In the genomic region with DNA sequence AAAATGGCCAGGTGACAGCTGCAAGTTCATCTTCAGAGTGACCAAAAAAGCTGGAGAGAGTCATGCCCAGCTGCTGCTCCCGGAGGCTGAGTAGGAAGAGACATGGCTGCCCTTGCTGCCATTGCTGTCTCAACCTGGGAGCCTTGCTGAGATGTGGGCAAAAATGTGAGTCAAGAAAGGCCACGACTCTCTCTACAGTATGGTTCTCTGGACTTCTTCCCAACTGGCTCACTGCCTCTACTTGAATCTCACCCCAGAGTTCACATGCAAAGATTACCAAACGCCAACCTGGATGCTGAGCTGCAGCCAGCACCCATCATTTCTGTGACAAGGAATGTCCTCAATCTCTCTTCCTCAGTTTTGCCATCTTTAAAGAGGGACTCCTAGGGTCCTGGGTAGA, we compare ENCODE assay signal across 21 mouse cellular contexts. TPM values are rescaled to one million over a fixed set of nuclear protein-coding genes. Genes with fewer than 3 reads are reported as not detected.
A peak's percentile ranks its signal among the peaks of the same experiment; 100 is the strongest.
DNase-seq lines count a peak whose midpoint lies in the region; ATAC-seq and TF ChIP-seq lines count a peak whose summit lies in the region.
"Had no signal": no experiment of that assay in that cellular context is flagged by ENCODE, and none has a peak within 500 bp of the region (broad histone marks: within the 10 kb centered on the region; RNA-seq: fewer than 3 reads in every experiment).

No protein-coding gene starts in this region.

- TF ChIP-seq EP300 in heart, postnatal 0 days (IDR thresholded peaks at IDR 0.05; ENCODE audit: low read depth), result no peak

- no peak for TF ChIP-seq CTCF in gastrocnemius, adult 2 months (IDR thresholded peaks at IDR 0.05)
- no peak for TF ChIP-seq CTCF in layer of hippocampus, adult 2 months (conservative IDR thresholded peaks at IDR 0.05)
- TF ChIP-seq CTCF in heart, postnatal 0 days (IDR thresholded peaks at IDR 0.05; ENCODE audit: low read depth), result no peak

- no peak overlapping the region for H3K4me3 ChIP-seq in gastrocnemius, adult 2 months
- no peak overlapping the region for H3K4me3 ChIP-seq in layer of hippocampus, adult 2 months
- H3K4me3 ChIP-seq in heart, postnatal 0 days (ENCODE audit: low read depth, low read length), result no peak overlapping the region
- H3K4me3 ChIP-seq in forebrain, embryonic 15.5 days, result no peak overlapping the region
- H3K4me3 ChIP-seq: embryonic facial prominence, embryonic 12.5 days; hindbrain, embryonic 13.5 days had no signal

- H3K27me3 ChIP-seq in heart, postnatal 0 days (ENCODE audit: control insufficient read depth, insufficient read depth, low read length), result no peaks in the 10 kb centered on the region
- H3K27me3 ChIP-seq in forebrain, embryonic 15.5 days, result no peaks in the 10 kb centered on the region
- H3K27me3 ChIP-seq: embryonic facial prominence, embryonic 12.5 days; hindbrain, embryonic 13.5 days had no signal

- no peak for ATAC-seq in heart, postnatal 0 days (ENCODE audit: insufficient read depth, low read depth)
- ATAC-seq in forebrain, embryonic 15.5 days (replicated peaks), result no peak
- ATAC-seq: intestine, embryonic 16.5 days had no signal

- no peaks in the 10 kb centered on the region for H3K9me3 ChIP-seq in heart, postnatal 0 days (replicated peaks; ENCODE audit: control insufficient read depth, low read length)
- H3K9me3 ChIP-seq in forebrain, embryonic 15.5 days, result no peaks in the 10 kb centered on the region
- H3K9me3 ChIP-seq: embryonic facial prominence, embryonic 12.5 days; G1E; hindbrain, embryonic 13.5 days had no signal

- intact Hi-C loops in gastrocnemius, adult 2 months (cut with DNase I), result loop anchor here (10.0 kb wide), 1 partner anchor 949 kb away; a partner anchor contains a TSS
- intact Hi-C loops in gastrocnemius, postnatal 14 days (cut with DNase I; ENCODE audit: low total_unique reads), result no loop called here

- peak overlapping the region; percentile 93 for H3K27ac ChIP-seq in gastrocnemius, adult 2 months
- peak overlapping the region; percentile 80 for H3K27ac ChIP-seq in layer of hippocampus, adult 2 months
- peak overlapping the region; percentile 91 for H3K27ac ChIP-seq in heart, postnatal 0 days (ENCODE audit: low read depth)
- no peak overlapping the region for H3K27ac ChIP-seq in forebrain, embryonic 15.5 days (replicated peaks)
- H3K27ac ChIP-seq: embryonic facial prominence, embryonic 12.5 days; hindbrain, embryonic 13.5 days had no signal

- WGBS in heart, postnatal 0 days, result 49% methylated on average over 3 of the region's 3 CpGs
- WGBS in forebrain, embryonic 15.5 days, result 69% methylated on average over 3 of the region's 3 CpGs

- H3K4me2 ChIP-seq in heart, postnatal 0 days (ENCODE audit: low read depth, low read length), result no peak overlapping the region
- H3K4me2 ChIP-seq in forebrain, embryonic 15.5 days (replicated peaks), result no peak overlapping the region
- H3K4me2 ChIP-seq: embryonic facial prominence, embryonic 12.5 days; hindbrain, embryonic 13.5 days had no signal

- no peaks in the 10 kb centered on the region for H3K36me3 ChIP-seq in heart, postnatal 0 days (replicated peaks; ENCODE audit: control insufficient read depth, insufficient read depth, low read length)
- no peaks in the 10 kb centered on the region for H3K36me3 ChIP-seq in forebrain, embryonic 15.5 days
- H3K36me3 ChIP-seq: embryonic facial prominence, embryonic 12.5 days; G1E; hindbrain, embryonic 13.5 days had no signal

- H3K4me1 ChIP-seq in heart, postnatal 0 days (ENCODE audit: control insufficient read depth, insufficient read depth), result peaks cover 44% of the 10 kb centered on the region
- H3K4me1 ChIP-seq in forebrain, embryonic 15.5 days, result peaks cover 32% of the 10 kb centered on the region

- DNase-seq in gastrocnemius, adult 2 months, result no peak
- no peak for DNase-seq in gastrocnemius, postnatal 14 days
- no peak for DNase-seq in layer of hippocampus, adult 2 months (ENCODE audit: low spot score in 2 of 2)
- no peak for DNase-seq in layer of hippocampus, adult 18-20 months (ENCODE audit: low spot score in 2 of 2)
- DNase-seq in brain, adult 2 months (ENCODE audit: low read depth, low spot score), result peak; percentile 68
- DNase-seq in heart, postnatal 0 days (ENCODE audit: low spot score), result no peak
- DNase-seq in spleen, postnatal 4 days (ENCODE audit: low spot score in 2 of 2), result no peak
- DNase-seq: gastrocnemius, postnatal 36 days; lung, adult 2 months; midbrain, embryonic 14.5 days; right cerebral cortex, adult 18-20 months; thymus, postnatal 36 days had no signal

- no peak overlapping the region for H3K9ac ChIP-seq in heart, postnatal 0 days (replicated peaks; ENCODE audit: low read depth, low read length)
- no peak overlapping the region for H3K9ac ChIP-seq in forebrain, embryonic 15.5 days (replicated peaks)
- H3K9ac ChIP-seq: embryonic facial prominence, embryonic 12.5 days; hindbrain, embryonic 13.5 days had no signal

RNA-seq across cellular contexts. Expression of a gene that starts 5.2 kb away (rescaled TPM):
- 10 to 100 TPM; 14.1 to 46.8 TPM for total RNA-seq in gastrocnemius, adult 2 months (2021)
- total RNA-seq in gastrocnemius, postnatal 14 days (2021), result 10 to 100 TPM; 19.7 to 44.2 TPM
- 10 to 100 TPM; 17.2 to 22.0 TPM for total RNA-seq in layer of hippocampus, adult 2 months (2021)
- 10 to 100 TPM; 16.6 to 24.9 TPM for total RNA-seq in layer of hippocampus, adult 18-20 months (2021)
- total RNA-seq in heart, postnatal 0 days (2014; rRNA removed; ENCODE audit: low replicate concordance), result 46.8 and 52.9 TPM in 2 replicates
- 27.4 and 33.7 TPM in 2 replicates for polyA plus RNA-seq in heart, postnatal 0 days (2015; fragmentation: Nextera tagmentation; extraction: Ambion mirVana)
- polyA plus RNA-seq in forebrain, embryonic 15.5 days (2015; fragmentation: Nextera tagmentation; extraction: Ambion mirVana), result 69.4 and 76.8 TPM in 2 replicates

RNA-seq across cellular contexts. Expression of a gene that starts 26.9 kb away (rescaled TPM):
- not detected for total RNA-seq in gastrocnemius, adult 2 months (2021)
- not detected for total RNA-seq in gastrocnemius, postnatal 14 days (2021)
- total RNA-seq in layer of hippocampus, adult 2 months (2021), result under 1 TPM in 1 of 2 experiments, not detected in 1; 0.20 TPM
- under 1 TPM in 1 of 2 experiments, not detected in 1; 0.17 TPM for total RNA-seq in layer of hippocampus, adult 18-20 months (2021)
- 0.76 and 1.5 TPM in 2 replicates for total RNA-seq in heart, postnatal 0 days (2014; rRNA removed; ENCODE audit: low replicate concordance)
- polyA plus RNA-seq in heart, postnatal 0 days (2015; fragmentation: Nextera tagmentation; extraction: Ambion mirVana), result 0.19 and 0.30 TPM in 2 replicates
- polyA plus RNA-seq in forebrain, embryonic 15.5 days (2015; fragmentation: Nextera tagmentation; extraction: Ambion mirVana), result 0.17 and 0.24 TPM in 2 replicates
- total RNA-seq: adrenal gland, postnatal 4 days; G1E; gastrocnemius, postnatal 36 days; left cerebral cortex, postnatal 25 days had no signal
- polyA plus RNA-seq: embryonic facial prominence, embryonic 12.5 days; G1E; intestine, embryonic 16.5 days; midbrain, embryonic 14.5 days; spleen, adult 2 months had no signal

RNA-seq across cellular contexts. Expression of a gene that starts 47.1 kb away (rescaled TPM):
- total RNA-seq in gastrocnemius, adult 2 months (2021), result 100 to 1,000 TPM in 1 of 2 experiments, 10 to 100 TPM in 1; 53.6 to 322 TPM
- total RNA-seq in gastrocnemius, postnatal 14 days (2021), result 100 to 1,000 TPM; 197 to 203 TPM
- 1 to 10 TPM; 6.0 to 7.4 TPM for total RNA-seq in layer of hippocampus, adult 2 months (2021)
- total RNA-seq in layer of hippocampus, adult 18-20 months (2021), result 1 to 10 TPM; 3.9 to 5.2 TPM
- 11.2 and 12.5 TPM in 2 replicates for total RNA-seq in heart, postnatal 0 days (2014; rRNA removed; ENCODE audit: low replicate concordance)
- 7.7 and 8.9 TPM in 2 replicates for polyA plus RNA-seq in heart, postnatal 0 days (2015; fragmentation: Nextera tagmentation; extraction: Ambion mirVana)
- 4.2 and 6.4 TPM in 2 replicates for polyA plus RNA-seq in forebrain, embryonic 15.5 days (2015; fragmentation: Nextera tagmentation; extraction: Ambion mirVana)
- total RNA-seq: megakaryocyte progenitor cell, adult 5-6 weeks had no signal
- polyA plus RNA-seq: G1E had no signal
